Mouse (Mus musculus) embryo, embryonic 10.5 days (tissue): ENCODE results near the gene Cnksr1.

Source experiments
- DNase-seq: peaks from one replicate; pipeline ENCODE4 v3.0.0-alpha.2; 2015; ENCODE audit warnings: low spot score

Cnksr1 gene

GRCm38 (mm10) chr4:134252911-134253721 lies 14.9 kb upstream of the Cnksr1 start:
- peak; percentile 66 for DNase-seq

- DNase-seq: peak; percentile 54
These were observed 14.1 kb upstream of the Cnksr1 start for GRCm38 (mm10) chr4:134252131-134252910.

GRCm38 (mm10) chr4:134251241-134252130 lies 13.3 kb upstream of the Cnksr1 start:
- DNase-seq: peak; percentile 54

GRCm38 (mm10) chr4:134250930-134251240 lies 12.7 kb upstream of the Cnksr1 start:
- DNase-seq: peak; percentile 50

- DNase-seq: peak; percentile 65
These were observed 12.1 kb upstream of the Cnksr1 start for GRCm38 (mm10) chr4:134250116-134250929.

GRCm38 (mm10) chr4:134249651-134250050 lies 11.5 kb upstream of the Cnksr1 start:
- peak; percentile 79 for DNase-seq

GRCm38 (mm10) chr4:134246719-134247258 lies 8.6 kb upstream of the Cnksr1 start, which contains the start of gene Gm30191:
Gene Gm30191, plus strand, starts transcription at chr4:134246935.
- DNase-seq: no peak

GRCm38 (mm10) chr4:134246256-134246655 lies 8.1 kb upstream of the Cnksr1 start:
- no peak for DNase-seq

GRCm38 (mm10) chr4:134245148-134245843 lies 7.1 kb upstream of the Cnksr1 start, which contains the start of gene Zfp593:
Gene Zfp593, minus strand, starts transcription at chr4:134245592.
- peak; percentile 96 for DNase-seq

- no peak for DNase-seq
These were observed 5.5 kb upstream of the Cnksr1 start, which contains the start of gene E130218I03Rik for GRCm38 (mm10) chr4:134243516-134244250. Gene E130218I03Rik, plus strand, starts transcription at chr4:134243662.

GRCm38 (mm10) chr4:134238686-134239085 lies 487 bp upstream of the Cnksr1 start:
- peak; percentile 13 for DNase-seq

- DNase-seq: no peak
These were observed 469 bp downstream of the Cnksr1 start for GRCm38 (mm10) chr4:134237582-134238278.

GRCm38 (mm10) chr4:134234876-134235275 lies 3.3 kb downstream of the Cnksr1 start:
- DNase-seq: no peak

GRCm38 (mm10) chr4:134230431-134230830 lies 7.8 kb downstream of the Cnksr1 start:
- no peak for DNase-seq

GRCm38 (mm10) chr4:134227194-134227593 lies 11.0 kb downstream of the Cnksr1 start, which contains the start of gene Catsper4:
Gene Catsper4, minus strand, starts transcription at chr4:134227383.
- no peak for DNase-seq

- no peak for DNase-seq
These were observed 15.2 kb downstream of the Cnksr1 start for GRCm38 (mm10) chr4:134222793-134223600.

GRCm38 (mm10) chr4:134206488-134207053 lies 31.6 kb downstream of the Cnksr1 start:
- DNase-seq: peak; percentile 13
